Mouse (Mus musculus) frontal cortex, postnatal 14 days (tissue): Measurements from ENCODE around the gene Matn3.
A peak's percentile ranks its signal among the peaks of the same experiment; 100 is the strongest.
"Not testable (repeated sequence)": the region's sequence is repeated elsewhere in the genome, so short reads cannot be mapped to it uniquely, and the experiment has no call there.

Source experiments
- DNase-seq, 2 experiments: peaks; one replicate each; pipeline ENCODE4 v3.0.0; 2022; ENCODE audit warnings: low spot score in 2 of 2

Matn3 gene

GRCm38 (mm10) chr12:8936210-8936609 is 11.5 kb upstream of the Matn3 start:
- not testable (repeated sequence) for DNase-seq

- no peak for DNase-seq
Measured at GRCm38 (mm10) chr12:8939490-8939889, 8.2 kb upstream of the Matn3 start.

GRCm38 (mm10) chr12:8940011-8941005 is 7.4 kb upstream of the Matn3 start:
- DNase-seq, result no peak

- no peak for DNase-seq
Measured at GRCm38 (mm10) chr12:8941131-8941615, 6.6 kb upstream of the Matn3 start.

DNA sequence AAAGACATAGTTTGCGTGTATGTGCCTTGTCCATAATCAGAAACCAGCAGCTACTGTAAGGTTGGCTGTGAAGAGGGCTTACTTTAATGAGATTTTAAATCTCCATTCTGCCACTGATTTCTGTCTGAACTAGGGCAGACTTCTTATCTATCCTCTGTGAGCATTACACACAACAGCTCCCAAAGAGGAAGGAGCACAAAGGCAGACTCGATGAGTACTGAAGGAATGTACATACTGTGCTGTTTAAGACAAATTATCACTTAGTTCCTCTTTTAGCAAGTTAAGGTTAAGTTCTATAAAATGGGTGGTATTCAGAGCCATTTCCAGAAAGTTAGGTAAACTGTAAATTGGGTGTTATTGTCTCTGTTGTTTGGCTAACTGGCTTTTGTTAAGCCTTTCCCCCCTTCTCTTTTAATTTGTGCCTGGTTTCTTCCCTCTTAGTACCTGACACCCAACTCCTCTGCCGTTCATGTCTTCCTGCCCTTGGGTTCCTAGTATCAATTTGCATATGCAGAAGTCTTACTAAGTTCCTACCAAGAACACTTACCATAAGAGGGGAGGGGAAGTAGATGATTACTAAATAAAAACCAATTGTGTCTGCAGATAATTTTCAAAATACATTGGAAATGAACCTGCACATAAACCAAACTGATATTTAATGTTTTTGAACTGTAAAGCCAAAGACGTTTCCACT is 5.9 kb upstream of the Matn3 start:
- no peak for DNase-seq

DNA sequence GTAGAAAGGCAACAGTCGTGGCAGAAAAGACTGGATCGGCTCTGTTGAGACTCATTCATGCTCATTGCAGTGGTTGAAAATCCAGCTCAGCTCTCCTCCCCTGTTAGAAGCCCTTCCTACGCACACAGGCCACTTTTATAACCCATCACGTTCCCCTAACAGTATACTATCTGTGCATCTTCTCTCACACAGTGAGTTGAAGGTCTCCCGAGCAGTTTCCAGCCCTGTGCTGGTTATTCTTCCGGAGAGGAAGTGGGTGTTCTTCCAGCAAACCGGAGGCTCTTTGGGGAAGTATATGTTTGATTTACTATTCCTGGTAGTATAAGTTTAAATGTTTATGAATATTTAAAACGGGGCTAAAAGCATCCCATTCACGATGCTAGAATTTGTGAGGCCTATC is 566 bp upstream of the Matn3 start:
- DNase-seq, result no peak

DNA sequence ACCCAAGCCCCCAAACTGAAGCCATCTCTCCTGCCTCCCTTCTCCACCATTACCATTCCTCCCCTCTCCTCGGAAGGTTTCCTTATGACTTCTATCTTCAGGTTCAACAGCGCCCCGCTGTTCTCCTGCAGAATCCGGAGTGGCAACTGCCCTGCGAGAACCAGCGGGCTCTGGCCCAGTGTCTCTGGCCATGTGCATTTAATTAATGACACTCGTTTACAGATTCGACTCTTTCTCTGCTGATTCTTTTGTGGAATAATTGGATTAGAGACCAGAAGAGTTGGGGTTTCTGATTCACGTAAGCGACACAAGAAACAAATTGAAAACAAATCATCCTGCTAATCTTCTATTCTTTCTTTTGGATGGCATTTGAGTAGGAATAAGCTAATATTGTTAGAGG is 5.4 kb downstream of the Matn3 start:
- no peak for DNase-seq

DNA sequence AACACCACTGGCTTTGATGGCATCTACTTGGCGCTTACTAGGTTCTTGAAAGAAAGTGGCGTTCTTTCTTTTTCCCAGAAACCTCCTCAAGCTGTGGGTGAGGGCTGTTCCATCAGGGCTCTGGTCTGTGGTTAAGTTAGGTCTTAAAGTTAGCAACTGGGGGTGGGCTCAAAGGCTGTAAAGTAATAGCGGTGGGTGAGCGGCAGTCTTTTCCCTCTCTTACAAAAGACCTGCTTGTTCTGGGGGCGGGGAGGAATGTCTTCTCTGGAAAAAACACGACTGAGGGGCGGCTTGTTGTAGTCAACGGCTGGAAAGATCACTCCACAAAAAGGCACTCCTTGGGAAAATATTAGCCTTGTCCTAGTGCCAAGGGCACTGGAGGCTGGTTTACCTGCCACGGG is 6.4 kb downstream of the Matn3 start:
- DNase-seq, result no peak

- DNase-seq, result no peak
Measured at GRCm38 (mm10) chr12:8961607-8962316, 14.0 kb downstream of the Matn3 start.

- no peak for DNase-seq
Measured at GRCm38 (mm10) chr12:8969828-8970227, 22.1 kb downstream of the Matn3 start.

- peak; percentile 82 to 86 for DNase-seq
Measured at GRCm38 (mm10) chr12:8973820-8974465, 26.2 kb downstream of the Matn3 start, which contains the start of gene Wdr35. TSS of gene Wdr35 (plus strand) at chr12:8973892.

- no peak for DNase-seq
Measured at GRCm38 (mm10) chr12:8975076-8975475, 27.3 kb downstream of the Matn3 start.

GRCm38 (mm10) chr12:8993231-8993630 is 45.5 kb downstream of the Matn3 start:
- DNase-seq, result no peak

DNA sequence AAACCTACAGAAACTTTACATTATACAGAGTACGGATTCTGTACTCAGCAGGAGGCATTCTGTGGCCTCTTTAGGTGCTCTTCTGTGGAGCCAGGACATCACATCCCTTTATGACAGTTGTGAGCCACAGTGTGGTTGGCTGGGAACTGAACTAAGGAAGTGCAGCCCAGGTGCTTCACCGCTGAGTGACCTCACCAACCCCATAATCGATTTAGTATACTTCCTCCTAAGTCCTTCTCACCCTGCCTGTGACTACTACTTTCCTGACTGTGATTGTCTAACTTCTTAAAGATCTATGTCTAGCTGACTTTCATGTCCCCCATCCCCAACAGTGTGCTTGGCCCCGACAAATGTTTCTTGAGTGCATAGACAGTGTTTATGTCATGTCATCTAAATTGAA is 50.6 kb downstream of the Matn3 start:
- no peak for DNase-seq

GRCm38 (mm10) chr12:9002038-9002648 is 54.4 kb downstream of the Matn3 start:
- DNase-seq, result peak in 1 of 2 experiments; percentile 18

DNA sequence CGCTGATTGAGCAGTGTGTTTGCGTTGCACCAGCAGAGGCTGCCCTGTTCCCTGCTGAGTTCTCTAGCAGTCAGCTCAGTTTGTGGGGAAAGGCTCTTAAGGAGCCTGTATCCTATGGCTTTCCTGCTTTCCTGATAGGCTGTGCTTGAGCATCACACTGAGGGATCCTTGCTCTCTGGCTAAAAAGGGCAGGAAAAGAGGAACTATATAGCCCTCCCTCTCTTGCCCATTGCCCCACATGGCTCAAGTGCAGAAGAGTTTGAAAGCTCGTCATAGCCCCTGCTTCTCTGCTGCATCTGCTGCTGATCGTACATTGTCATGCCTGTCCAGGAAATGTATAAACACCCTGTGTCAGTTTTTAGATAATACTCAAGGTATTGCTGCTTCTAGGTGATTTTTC is 59.4 kb downstream of the Matn3 start:
- no peak for DNase-seq

- no peak for DNase-seq
Measured at GRCm38 (mm10) chr12:9007811-9008210, 60.1 kb downstream of the Matn3 start.

GRCm38 (mm10) chr12:9010311-9010710 is 62.6 kb downstream of the Matn3 start:
- DNase-seq, result no peak

GRCm38 (mm10) chr12:9016376-9016775 is 68.6 kb downstream of the Matn3 start:
- no peak for DNase-seq

DNA sequence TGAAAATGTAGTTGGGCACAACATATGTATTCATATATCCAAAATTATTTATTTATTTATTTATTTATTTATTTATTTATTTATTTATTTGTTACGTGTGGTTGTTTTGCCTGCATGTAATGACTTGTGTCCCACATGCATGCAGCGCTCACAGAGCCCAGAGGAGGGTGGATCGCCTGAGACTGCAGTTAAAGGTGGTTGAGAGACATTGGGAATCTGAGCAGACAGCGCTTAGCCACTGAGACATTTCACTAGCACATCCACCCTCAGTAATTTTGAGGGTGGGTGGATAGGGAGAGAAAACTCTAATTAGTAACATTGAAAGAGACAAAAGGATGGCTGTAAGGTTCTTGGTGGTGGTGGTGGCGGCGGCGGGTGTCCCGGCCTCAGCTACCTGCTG is 72.7 kb downstream of the Matn3 start:
- DNase-seq, result no peak

DNA sequence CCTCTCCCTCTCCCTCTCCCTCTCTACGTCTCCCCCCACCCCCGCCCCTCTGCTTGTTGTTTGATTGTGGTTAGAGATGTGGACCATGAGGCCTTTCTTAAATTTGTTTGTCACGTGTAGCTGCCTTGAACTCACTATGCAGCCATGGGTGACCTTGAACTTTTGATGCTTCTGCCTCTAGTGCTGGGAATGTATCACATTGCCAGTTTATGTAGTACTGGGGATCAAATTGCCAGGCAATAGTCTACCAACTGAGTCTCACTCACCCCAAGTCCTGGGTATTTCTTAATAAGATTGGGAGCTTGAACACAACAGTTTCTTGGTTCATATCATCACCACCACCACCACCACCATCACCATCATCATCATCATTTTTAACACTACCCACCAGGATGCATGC is 73.3 kb downstream of the Matn3 start:
- DNase-seq, result no peak
